Mouse (Mus musculus) heart, postnatal 0 days (tissue): ENCODE results near the gene Olfr69.
"Not testable (repeated sequence)": the region's sequence is repeated elsewhere in the genome, so short reads cannot be mapped to it uniquely, and the experiment has no call there.

Experiments used
- CTCF ChIP-seq: IDR thresholded peaks from 2 replicates; pipeline ENCODE4 v1.5.1; 2016; ENCODE audit warnings: antibody characterized with exemption, control low read depth, low read depth
- EP300 ChIP-seq: IDR thresholded peaks from 2 replicates; pipeline ENCODE4 v1.6.1; 2016; ENCODE audit warnings: antibody characterized with exemption, low read depth

DNA sequence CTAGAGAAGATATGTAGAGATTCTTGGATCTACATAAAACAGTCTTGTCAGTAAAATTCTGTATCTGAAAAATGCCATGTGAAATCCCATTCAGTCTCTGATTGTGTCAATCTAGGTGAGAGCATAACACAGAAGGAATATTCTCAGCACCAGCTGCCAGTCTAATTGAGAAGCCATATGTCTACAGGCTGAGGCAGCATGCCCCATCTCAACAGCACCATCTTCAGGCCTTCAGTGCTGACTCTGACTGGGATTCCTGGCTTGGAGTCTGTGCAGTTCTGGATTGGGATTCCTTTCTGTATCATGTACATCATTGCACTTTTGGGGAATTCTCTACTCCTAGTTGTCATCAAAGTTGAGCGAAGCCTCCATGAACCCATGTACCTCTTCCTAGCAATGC is 55.0 kb downstream of the Olfr69 start:
- TF ChIP-seq CTCF, EP300: not testable (repeated sequence)
